Mouse (Mus musculus): Measurements from ENCODE around the gene Zfp740.
A peak's percentile ranks its signal among the peaks of the same experiment; 100 is the strongest.
"Not testable (repeated sequence)": the region's sequence is repeated elsewhere in the genome, so short reads cannot be mapped to it uniquely, and the experiment has no call there.

Zfp740 gene

DNA sequence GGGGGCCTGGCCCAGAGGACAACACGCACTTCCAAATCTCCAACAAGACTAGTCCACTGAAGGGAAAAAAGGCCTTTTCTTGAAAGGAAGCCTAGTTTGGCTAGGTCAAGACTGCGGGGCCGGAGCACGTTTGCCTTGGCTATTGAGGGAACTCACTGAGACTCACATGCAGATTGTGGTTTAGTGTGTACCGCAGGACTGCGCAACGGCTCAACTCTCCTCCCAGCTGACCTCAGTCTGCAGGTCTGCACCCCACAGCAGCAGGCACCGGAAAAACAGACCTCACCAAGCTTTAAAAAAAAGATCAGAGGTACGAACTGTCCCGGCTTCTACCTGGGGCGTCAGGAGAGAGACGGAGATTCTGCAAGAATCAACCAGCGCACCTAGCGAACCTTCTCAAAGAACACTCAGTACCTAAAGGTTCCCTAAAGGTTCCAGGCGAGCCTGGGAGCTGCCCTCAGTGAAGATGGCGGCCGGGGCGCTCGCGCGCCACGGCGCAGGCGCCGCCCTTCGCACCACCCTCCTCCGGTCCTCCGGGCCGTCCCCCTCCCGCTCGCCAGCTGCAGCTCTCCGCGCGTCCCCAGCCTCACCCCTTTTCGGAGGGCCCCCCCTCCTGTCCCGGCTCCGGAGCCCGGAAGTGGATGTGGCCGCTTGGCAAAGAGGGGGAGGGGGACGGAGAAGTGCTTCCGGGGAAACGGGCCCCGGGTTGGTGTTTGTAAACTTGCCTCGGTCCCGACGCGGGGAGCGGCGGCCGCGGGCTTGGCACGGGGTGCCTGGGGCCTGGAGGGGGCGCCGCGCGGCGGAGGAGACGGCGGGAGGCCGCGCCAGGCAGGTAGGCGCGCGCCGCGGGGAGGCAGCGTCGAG is at the start of gene Zfp740:
Gene Zfp740, plus strand, starts transcription at position 279 of the 864 bp plus-strand sequence.
- peak; percentile 96 for DNase-seq (ENCODE audit: low read depth)

DNA sequence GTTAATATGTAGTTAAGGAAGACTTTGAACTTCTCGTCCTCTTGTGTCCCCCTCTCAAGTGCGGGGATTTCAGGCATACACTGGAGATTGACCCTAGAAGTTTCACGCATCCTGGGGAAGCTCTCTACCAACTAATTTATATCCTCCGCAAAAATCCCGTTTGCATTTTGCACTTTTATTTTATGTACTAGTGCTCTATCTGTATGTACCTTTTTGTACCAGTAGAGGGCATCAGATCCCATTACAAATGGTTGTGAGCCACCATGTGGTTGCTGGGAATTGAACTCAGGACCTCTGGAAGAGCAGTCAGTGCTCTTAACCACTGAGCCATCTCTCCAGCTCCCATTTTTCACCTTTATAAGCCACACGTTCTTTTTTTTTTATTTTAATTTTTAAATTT is 48.0 kb upstream of the Zfp740 start:
- DNase-seq (ENCODE audit: low read depth), result not testable (repeated sequence)

DNA sequence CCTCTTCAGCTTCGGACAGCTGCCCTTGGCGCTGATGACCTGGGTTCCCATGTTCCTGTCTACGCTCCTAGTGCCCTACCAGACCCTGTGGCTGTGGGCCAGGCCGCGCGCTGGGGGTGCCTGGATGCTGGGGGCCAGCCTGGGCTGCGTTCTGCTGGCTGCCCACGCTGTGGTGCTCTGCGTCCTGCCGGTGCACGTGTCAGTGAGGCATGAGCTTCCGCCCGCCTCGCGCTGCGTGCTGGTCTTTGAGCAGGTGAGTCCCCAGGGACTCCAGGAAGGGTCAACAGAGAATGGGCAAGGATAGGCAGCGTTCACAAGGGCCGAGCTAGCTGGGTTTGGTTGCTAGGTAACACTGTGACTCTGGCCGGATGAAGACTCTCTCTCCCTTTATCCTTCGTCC is 46.2 kb upstream of the Zfp740 start:
- no peak for DNase-seq (ENCODE audit: low read depth)

DNA sequence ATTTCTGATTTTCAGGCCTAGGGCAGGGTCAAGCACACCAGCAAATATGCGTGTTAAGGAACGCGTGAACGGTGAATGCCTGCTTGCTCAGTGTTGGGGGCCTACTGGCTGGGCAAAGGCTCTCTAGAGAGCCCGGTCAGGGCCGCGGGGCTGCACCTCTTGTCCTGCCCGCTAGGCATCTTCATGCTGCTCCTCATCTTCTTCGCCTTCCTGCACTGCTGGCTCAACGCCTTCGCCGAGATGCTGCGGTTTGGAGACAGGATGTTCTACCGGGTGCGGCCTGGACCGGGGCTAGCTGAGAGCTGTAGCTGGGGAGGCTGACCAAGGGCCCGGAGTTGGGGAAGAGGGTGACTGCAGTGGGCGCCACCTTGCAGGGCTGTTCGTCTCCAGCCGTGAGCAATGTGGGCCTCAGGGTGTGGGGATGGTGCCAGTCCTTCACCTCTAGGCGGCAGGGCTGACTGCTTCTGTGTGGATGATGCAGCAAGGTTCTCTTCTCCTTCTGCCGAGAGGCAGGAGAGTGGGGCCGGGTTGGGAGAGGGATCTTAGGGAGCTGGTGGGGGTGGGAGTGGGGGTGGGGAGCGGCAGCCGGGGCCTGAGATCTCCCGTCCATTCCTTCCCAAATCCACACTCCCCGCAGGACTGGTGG is 42.5 kb upstream of the Zfp740 start:
- DNase-seq (ENCODE audit: low read depth), result no peak

DNA sequence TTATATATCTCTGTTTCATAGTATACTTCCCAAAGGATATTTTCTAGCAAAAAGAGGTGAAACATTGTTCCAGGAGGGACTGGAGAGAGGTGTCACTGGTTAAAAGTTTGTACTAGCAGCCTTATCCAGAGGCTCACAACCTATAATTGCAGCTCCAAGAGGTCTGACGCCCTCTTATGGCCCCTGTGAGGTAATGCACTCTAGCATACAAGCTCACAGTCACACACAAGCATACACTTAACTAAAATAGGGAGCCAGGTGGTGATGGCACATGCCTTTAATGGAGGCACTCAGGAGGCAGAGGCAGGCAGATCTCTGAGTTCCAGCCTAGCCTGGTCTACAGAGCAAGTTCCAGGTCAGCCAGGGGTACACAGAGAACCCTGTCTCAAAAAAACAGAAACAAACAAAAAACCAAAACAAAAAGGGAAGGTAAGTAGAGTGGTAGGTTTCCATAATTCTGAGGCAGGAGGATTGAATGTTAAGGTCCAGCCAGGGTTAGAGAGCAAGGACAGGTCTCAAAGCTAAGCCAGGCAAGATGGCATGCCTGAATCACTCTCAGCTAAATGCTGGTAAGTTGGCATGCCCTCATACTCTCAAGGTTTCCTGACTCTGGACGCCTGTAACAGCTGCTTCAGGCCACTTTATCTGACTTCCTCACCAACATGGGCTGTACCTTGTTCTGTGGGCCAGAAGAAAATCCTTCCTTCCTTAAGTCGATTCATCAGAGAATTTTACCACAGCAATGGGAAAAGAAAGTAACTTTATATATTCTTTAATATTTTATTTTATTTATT is 39.0 kb upstream of the Zfp740 start:
- DNase-seq (ENCODE audit: low read depth), result no peak

DNA sequence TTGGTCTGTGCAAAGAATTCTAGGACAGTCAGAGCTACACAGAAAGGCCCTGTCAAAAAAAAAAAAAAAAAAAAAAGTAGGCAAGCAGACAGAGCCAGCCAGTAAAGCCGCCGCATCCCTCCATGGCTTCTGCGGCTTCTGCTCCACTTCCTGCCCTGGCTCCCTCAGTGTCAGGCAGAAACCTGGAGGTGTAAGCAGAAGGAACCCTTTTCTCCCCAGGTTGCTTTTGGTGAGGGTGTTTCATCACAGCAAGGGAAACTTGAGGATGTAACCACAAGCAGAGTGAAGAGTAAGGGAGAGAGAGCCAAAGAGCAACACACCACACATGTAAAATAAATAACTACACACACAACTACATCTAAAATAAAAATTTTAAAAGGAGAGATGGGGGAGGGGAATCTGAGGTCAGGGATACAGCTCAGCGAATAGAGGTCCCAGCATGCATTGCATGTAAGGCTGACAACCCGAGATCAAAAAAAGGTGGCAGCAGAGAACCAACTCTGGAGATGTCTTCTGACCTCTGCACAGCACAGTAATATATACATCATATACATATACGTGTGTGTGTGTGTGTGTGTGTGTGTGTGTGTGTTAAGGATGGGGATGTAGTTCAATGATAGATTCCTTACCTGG is 37.5 kb upstream of the Zfp740 start:
- DNase-seq (ENCODE audit: low read depth), result peak; percentile 70

DNA sequence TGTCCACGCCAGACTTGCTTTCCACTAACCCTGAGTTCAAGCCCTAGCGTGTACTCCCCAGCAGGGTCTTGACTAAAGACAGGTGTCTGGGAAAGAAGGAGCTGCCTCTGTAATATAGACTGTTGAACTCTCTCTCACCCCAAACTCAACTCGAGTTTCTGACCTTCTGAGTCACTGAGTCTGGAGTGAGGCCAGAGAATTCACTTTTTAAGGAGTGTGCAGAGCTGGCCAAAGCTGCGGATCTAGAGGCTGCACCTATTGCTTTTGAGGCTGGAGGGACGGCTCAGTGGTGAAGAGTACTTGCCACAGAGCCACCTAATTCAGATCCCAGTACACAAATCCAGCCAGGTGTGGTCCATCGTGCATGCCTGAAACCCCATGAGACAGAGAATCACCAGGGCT is 35.4 kb upstream of the Zfp740 start:
- no peak for DNase-seq (ENCODE audit: low read depth)

DNA sequence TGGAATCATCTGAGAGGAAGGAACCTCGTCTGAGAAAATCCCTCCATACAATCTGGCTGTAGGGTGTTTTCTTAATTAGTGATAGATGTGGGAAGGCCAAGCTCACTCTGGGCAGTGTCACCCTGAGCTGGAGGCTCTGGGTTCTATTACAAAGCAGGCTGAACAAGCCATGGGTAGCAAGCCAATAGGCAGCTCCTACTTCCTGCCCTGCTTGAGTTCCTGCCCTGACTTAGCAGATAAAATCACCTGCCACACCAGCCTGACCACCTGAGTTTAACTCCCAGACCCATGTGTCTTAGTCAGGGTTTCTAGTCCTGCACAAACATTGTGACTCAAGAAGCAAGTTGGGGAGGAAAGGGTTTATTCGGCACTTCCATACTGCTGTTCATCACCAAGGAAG is 34.0 kb upstream of the Zfp740 start:
- DNase-seq (ENCODE audit: low read depth), result no peak

DNA sequence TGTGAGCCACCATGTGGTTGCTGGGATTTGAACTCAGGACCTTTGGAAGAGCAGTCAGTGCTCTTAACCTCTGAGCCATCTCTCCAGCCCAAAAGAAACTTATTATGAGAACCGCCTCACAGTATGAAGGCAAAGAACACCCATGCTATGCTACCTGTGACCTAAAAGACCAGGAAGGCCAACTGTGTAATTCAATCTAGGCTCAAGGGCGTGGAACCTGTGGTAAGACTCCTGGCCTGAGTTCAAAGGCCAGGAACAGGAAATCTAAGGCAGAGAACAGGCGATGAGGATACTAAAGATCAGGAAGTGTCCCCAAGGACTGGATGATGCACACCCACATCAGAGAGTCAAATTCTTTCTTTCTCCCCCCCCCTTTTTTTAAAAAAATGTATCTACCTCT is 29.5 kb upstream of the Zfp740 start:
- no peak for DNase-seq (ENCODE audit: low read depth)

DNA sequence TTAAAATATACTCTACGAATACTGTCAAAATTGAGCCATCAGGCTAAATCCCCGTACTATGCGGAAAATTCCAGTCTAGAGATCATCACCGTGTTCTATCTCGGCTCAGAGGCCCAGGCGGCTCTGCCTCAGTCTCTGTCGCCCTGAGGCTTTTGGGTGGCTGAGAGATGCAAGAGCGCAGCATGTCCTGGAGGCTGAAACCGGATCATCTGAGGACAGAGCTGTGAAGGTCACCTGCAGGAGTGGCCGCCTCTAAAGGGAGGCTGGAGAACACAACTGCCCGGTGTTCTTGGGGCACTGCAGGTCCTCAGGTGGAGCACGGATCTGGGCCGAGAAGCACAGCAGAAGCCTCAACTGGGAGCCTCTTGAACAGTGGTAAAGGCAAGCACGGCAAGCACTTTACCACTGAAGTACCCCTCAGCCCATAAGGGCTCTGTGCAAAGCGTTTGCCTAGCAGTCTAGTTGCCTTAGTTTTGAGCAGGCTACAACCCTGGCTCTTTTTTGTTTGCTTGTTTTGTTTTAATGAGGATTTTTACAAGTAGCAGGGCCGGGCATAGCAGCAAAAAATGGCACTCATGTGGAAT is 27.2 kb upstream of the Zfp740 start:
- no peak for DNase-seq (ENCODE audit: low read depth)

DNA sequence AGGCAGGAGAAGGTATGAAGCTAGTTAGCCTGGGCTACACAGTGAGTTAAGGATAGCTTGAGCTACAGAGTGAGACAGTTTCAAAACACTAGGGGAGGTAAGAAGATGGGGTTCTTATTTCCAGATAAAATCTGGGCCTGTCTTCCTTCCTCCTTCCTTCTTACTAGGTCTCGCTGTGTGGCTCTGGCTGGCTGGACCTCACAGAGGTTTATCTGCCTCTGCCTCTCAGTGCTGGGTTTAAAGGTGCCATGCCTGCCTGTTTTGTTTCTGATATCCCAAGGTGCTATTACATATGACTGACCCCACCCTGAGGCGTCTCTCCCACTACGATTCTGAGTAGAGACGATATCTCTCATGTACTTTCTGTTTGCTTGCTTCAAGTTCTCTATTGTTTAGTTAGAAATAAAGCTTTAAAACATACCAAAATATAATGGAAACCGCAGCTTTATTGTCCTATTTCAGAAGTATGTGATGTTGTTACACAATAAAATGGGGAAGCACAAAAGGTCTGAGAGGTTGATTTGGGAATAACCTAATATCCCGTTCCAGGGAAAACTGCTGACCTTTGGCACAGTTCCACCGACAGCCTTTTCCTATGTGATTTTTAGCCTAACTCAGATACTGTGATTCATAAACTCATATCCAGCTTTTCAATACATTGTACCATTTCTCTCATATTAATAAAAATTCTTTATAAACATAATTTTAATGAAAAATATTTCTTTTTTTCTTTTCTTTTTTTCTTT is 26.3 kb upstream of the Zfp740 start:
- no peak for DNase-seq (ENCODE audit: low read depth)

DNA sequence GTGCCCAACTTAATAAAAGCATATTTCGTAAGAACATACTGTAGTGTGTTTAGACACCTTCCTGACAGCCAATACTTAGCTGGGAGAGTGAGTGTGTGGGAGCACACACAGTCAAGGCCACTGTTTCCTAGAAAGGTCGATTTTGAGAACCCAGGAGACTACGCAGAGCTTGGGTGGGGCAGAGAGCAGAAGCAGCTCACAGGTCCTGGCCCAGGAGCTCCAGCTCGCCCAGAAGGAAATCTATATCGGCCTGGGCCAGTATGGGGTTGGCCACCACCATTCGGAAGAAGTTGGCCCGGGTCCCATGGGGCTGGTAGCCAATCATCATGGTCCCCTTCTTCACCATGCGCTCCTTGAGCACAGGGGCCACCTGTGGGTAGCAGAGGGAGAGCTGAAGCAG is 25.6 kb upstream of the Zfp740 start:
- DNase-seq (ENCODE audit: low read depth), result no peak

DNA sequence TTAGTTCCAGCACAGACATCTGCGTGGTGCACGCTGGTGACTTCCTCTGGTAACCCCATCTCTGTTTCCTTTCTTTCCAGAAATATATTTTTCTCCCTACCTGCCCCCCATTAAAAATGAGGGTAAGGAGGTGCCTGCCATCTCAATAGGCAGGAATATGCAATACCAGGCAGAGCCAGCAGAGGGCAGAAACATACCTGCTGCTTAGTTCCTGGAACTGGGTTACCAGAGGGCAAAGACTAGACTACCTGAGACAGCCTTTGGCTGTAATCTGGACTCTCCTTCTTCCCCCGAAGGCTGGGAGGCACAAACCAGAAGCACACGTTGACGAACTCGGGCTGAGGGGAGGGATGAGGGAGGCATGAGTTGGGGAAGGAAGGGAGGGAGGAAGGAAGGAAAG is 24.8 kb upstream of the Zfp740 start:
- DNase-seq (ENCODE audit: low read depth), result peak; percentile 90

DNA sequence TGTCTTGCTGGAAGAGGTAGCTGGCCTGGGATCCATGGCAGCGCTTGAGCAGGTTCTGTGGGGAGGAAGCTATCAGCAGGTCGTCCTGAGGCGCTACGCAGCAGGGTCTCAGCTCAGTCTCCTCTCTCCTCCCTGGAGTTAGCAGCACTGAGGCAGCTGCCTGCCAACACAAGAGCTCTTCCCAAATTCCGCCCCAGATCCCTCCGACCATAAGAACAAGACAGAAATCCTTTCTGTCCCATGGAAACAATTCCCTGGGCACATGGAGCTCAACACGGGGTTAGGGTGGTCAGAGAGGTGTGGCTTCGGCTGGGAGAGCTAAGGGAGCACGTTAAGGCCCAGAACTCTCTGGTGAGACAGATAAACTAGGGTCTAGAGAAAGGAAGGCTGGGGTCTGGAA is 23.9 kb upstream of the Zfp740 start:
- no peak for DNase-seq (ENCODE audit: low read depth)

DNA sequence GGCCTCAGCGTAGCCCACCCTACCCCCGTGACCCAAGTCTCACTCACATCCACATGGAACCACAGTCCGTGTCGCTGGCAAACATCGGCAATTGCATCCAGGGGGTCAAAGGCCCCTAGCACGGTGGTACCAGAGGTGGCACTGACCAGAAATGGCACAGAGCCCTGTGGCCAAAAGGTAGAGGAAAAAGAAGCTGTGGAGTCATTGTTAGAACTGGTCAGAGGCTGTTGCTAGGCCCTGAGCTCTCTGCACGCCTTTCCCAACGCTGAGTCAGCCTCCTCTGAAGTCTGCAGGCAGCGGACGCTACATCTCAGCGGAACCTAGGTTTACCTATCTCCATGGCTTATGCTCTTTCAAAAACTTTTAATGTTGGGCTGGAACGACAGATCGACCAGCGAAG is 23.1 kb upstream of the Zfp740 start:
- DNase-seq (ENCODE audit: low read depth), result no peak

DNA sequence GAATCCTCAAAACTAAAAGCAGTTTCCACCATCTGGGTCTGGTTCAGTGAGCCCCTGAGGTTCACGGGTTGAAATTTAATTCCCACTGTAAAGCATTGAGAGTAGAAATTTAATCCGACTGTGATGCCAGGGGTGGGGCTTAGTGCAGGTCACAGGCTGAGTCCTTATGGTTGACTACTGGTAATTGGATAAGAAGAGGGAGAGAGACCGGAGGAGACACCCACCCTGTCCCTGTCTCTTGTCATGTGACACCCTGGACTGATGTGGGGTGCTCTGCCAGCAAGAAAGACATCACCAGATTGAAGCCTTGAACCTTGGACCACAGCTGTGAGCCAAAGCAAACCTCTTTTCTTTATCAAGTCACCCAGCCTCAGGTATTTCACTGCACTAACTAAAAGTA is 20.0 kb upstream of the Zfp740 start:
- no peak for DNase-seq (ENCODE audit: low read depth)

DNA sequence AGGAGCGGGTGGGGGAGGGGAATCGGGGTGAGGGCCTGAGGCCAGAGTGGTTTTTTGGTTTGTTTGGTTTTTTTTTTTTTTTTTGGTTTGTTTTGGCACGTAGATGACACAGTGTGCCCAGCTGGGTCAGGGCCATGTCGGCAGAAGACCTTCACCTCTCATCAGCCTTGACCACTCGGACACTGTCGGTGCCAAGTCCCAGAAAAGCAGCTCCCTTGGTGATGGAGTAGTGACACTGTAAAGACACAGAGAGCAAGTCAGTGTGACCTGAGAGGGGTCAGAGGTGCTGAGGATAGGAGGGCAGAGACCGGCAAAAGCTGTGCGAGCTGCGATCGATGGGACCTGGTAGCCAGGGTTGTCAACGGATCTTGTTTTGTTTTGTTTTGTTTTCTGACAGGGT is 16.8 kb upstream of the Zfp740 start:
- DNase-seq (ENCODE audit: low read depth), result no peak

DNA sequence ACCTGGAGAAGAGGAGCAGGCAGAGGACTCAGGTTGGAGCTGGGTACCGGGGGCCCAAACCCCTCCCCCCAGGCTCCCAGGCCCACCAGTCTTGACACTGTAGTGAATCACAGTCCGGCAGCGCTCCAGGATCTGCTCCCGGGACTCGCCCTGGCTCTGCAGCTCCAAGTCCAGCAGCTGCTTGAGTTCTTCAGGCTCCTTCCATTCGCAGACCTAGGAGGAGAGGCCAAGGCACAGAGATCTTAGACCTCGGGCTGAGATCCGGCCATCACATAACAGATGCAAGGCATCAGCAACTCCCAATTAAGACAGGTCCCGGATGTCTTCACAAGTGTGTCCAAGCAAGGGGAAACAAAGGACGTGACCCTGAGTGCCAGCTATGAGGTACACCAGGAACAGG is 15.0 kb upstream of the Zfp740 start:
- DNase-seq (ENCODE audit: low read depth), result no peak

DNA sequence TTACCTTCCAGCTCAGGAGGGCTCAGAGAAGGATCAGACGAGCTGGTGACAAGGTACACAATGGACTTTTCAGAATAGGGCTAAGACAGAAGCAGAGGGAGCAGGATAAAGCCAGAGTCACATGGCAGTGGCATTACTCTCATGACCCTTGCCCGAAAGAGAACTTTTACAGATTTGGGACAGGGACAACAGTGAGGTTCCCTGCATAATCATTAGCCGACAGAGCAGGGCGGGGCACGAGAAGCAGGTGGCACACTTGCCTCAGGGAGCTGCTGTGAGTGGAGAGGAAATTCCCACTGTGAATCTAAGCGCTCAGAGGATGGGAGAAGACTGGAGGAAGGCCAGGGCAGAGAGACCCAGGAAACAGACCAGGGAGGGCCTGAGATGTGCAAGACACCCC is 14.2 kb upstream of the Zfp740 start:
- no peak for DNase-seq (ENCODE audit: low read depth)

DNA sequence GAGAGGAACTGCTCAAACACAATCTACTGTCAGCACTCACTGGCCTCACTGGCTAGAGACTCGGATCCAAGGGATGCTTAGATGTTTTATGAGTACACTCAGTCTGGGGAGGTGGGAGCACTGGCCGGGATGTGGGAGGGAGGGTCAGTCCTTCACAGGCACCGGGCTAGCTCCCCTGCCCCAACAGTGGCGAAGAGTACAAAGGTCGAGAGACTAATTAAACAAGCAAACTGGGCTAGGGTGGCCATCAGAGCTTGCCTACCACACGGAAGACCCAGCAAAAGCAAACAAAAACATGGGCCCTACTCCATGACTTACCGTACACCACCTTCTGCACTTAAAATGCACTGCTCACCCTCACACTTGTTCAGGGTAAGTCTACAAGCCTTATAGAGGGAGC is 11.3 kb upstream of the Zfp740 start:
- no peak for DNase-seq (ENCODE audit: low read depth)

DNA sequence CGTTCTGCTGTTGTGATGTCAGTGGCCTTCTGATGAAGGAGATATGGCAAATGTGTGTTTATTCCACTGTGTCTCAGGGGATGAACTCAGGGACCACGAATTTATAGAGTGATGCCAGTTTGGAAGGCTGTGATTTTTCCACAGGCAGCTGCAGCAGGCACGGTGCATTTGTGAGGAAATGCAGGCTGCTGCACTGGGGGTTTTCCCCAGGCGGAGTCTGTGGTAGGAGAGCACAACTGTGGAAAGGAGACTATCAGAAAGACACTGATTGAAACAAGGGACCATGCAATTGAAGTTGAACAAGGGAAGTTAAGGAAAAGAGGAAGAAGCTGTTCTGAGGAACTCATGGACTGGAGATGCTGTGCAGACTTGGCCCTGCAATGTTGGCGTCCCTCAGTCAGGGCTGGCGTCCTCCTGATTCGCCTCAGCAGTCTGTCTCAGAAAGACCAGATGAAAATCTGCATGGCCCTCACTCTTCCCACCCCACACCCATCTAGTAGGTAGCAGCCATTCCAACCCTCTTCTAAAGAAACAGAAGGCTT is 10.7 kb upstream of the Zfp740 start:
- DNase-seq (ENCODE audit: low read depth), result no peak

Data from naive thymus-derived CD4-positive, alpha-beta T cell, adult 2 months (primary cell).